Mouse (Mus musculus): ENCODE results near the gene Wwtr1.

DNA sequence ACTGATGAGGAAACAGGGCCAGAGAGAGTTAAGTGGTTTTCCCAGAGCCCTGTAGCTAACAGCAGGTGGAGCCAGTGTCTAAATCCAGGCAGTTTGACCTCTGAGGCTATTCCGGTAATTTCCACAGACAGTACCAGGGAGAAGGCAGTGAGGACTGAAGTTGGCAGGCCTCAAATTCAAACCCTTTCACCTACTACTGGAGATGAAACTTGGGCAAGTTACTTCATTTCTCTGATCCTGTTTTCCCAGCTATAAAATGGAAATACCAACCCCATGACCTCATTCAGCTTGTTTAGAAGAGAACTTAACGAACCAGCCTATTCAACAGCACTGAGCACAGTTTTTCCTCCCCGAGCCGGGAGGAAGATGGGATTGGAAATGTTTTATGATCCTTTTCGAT lies 105.4 kb downstream of the Wwtr1 start:
- peak; percentile 59; the same call in 1 of the 2 replicates for TF ChIP-seq CTCF (IDR thresholded peaks at IDR 0.05; ENCODE audit: borderline replicate concordance, extremely low read depth, insufficient read depth, insufficient read length)
- no peak for TF ChIP-seq POLR2A (IDR thresholded peaks at IDR 0.05; ENCODE audit: borderline replicate concordance, extremely low read depth, insufficient read depth, insufficient read length, poor library complexity, severe bottlenecking)

All from brain, embryonic 14.5 days (tissue).